Comparison of ENCODE assay signal across 25 mouse cellular contexts in genomic region chr19:10759525-10759924, GRCm38 (mm10). TPM values are rescaled to one million over a fixed set of nuclear protein-coding genes. Genes with fewer than 3 reads are reported as not detected.
DNase-seq lines count a peak whose midpoint lies in the region; ATAC-seq and TF ChIP-seq lines count a peak whose summit lies in the region.
"Had no signal": no experiment of that assay in that cellular context is flagged by ENCODE, and none has a peak within 500 bp of the region (broad histone marks: within the 10 kb centered on the region; RNA-seq: fewer than 3 reads in every experiment).

No protein-coding gene starts in this region.

- no peak for TF ChIP-seq CTCF in heart, adult 2 months (IDR thresholded peaks at IDR 0.05)

- H3K4me2 ChIP-seq in heart, embryonic 16.5 days (ENCODE audit: low read depth, low read length) = no peak overlapping the region
- H3K4me2 ChIP-seq in heart, embryonic 11.5 days = no peak overlapping the region
- H3K4me2 ChIP-seq in lung, embryonic 16.5 days (ENCODE audit: low read depth, low read length) = no peak overlapping the region
- H3K4me2 ChIP-seq: embryonic facial prominence, embryonic 15.5 days; forebrain, embryonic 12.5 days; heart, embryonic 12.5 days; hindbrain, embryonic 12.5 days; intestine, embryonic 15.5 days; limb, embryonic 15.5 days; liver, embryonic 13.5 days; midbrain, embryonic 13.5 days had no signal

- H3K9me3 ChIP-seq in heart, embryonic 16.5 days (replicated peaks; ENCODE audit: control insufficient read depth, low read length) = no peaks in the 10 kb centered on the region
- no peaks in the 10 kb centered on the region for H3K9me3 ChIP-seq in heart, embryonic 11.5 days (replicated peaks; ENCODE audit: control insufficient read depth, low read length)
- no peaks in the 10 kb centered on the region for H3K9me3 ChIP-seq in lung, embryonic 16.5 days (ENCODE audit: control insufficient read depth, low read length)
- H3K9me3 ChIP-seq: embryonic facial prominence, embryonic 10.5 days; embryonic facial prominence, embryonic 15.5 days; forebrain, embryonic 12.5 days; heart, embryonic 12.5 days; hindbrain, embryonic 12.5 days; intestine, embryonic 15.5 days; limb, embryonic 10.5 days; limb, embryonic 15.5 days; liver, embryonic 13.5 days; midbrain, embryonic 13.5 days had no signal

- no peak for DNase-seq in heart, adult 2 months
- no peak for DNase-seq in heart, postnatal 36 days
- no peak for DNase-seq in lung, postnatal 10 days
- DNase-seq in kidney, postnatal 10 days = no peak
- DNase-seq: adrenal gland, postnatal 25 days; kidney, adult 2 months; kidney, postnatal 4 days; liver, embryonic 13.5 days; lung, adult 2 months; thymus, adult 2 months had no signal

- H3K27ac ChIP-seq in heart, adult 2 months = peak overlapping the region; percentile 89
- H3K27ac ChIP-seq in heart, embryonic 16.5 days (ENCODE audit: low read length) = peak overlapping the region; percentile 89
- no peak overlapping the region for H3K27ac ChIP-seq in heart, embryonic 11.5 days (ENCODE audit: low read depth, low read length)
- peak overlapping the region; percentile 72 for H3K27ac ChIP-seq in lung, embryonic 16.5 days (ENCODE audit: low read length)
- H3K27ac ChIP-seq: embryonic facial prominence, embryonic 10.5 days; embryonic facial prominence, embryonic 15.5 days; forebrain, embryonic 12.5 days; hindbrain, embryonic 12.5 days; hindbrain, postnatal 0 days; intestine, embryonic 15.5 days; limb, embryonic 10.5 days; limb, embryonic 15.5 days; liver, embryonic 13.5 days; macrophage; midbrain, embryonic 13.5 days had no signal

- no peak overlapping the region for H3K4me3 ChIP-seq in heart, adult 2 months
- no peak overlapping the region for H3K4me3 ChIP-seq in heart, embryonic 16.5 days (ENCODE audit: low read length)
- H3K4me3 ChIP-seq in heart, embryonic 11.5 days (ENCODE audit: low read depth, low read length) = no peak overlapping the region
- no peak overlapping the region for H3K4me3 ChIP-seq in lung, embryonic 16.5 days (ENCODE audit: low read length)
- H3K4me3 ChIP-seq: embryonic facial prominence, embryonic 10.5 days; embryonic facial prominence, embryonic 15.5 days; forebrain, embryonic 12.5 days; heart, embryonic 12.5 days; hindbrain, embryonic 12.5 days; intestine, embryonic 15.5 days; limb, embryonic 10.5 days; limb, embryonic 15.5 days; liver, embryonic 13.5 days; midbrain, embryonic 13.5 days had no signal

- ATAC-seq in heart, embryonic 16.5 days (replicated peaks; ENCODE audit: extremely low read depth, insufficient read depth, low FRiP score) = no peak
- no peak for ATAC-seq in heart, embryonic 11.5 days (replicated peaks; ENCODE audit: insufficient number of reproducible peaks, low FRiP score, low TSS enrichment)
- ATAC-seq in lung, embryonic 16.5 days (ENCODE audit: low read depth) = no peak
- ATAC-seq: hindbrain, postnatal 0 days; intestine, embryonic 15.5 days; midbrain, embryonic 13.5 days had no signal

- H3K9ac ChIP-seq in heart, adult 2 months (ENCODE audit: low read depth, low read length) = no peak overlapping the region
- H3K9ac ChIP-seq in heart, embryonic 16.5 days (ENCODE audit: low read length) = no peak overlapping the region
- H3K9ac ChIP-seq in heart, embryonic 11.5 days (ENCODE audit: low read depth, low read length) = no peak overlapping the region
- no peak overlapping the region for H3K9ac ChIP-seq in lung, embryonic 16.5 days (ENCODE audit: low read length)
- H3K9ac ChIP-seq: embryonic facial prominence, embryonic 15.5 days; forebrain, embryonic 12.5 days; heart, embryonic 12.5 days; hindbrain, embryonic 12.5 days; intestine, embryonic 15.5 days; limb, embryonic 15.5 days; liver, embryonic 13.5 days; midbrain, embryonic 13.5 days had no signal

- H3K27me3 ChIP-seq in heart, adult 2 months (ENCODE audit: control insufficient read depth, insufficient read depth, low read length) = no peaks in the 10 kb centered on the region
- no peaks in the 10 kb centered on the region for H3K27me3 ChIP-seq in heart, embryonic 16.5 days (ENCODE audit: control insufficient read depth, insufficient read depth, low read length)
- H3K27me3 ChIP-seq in heart, embryonic 11.5 days (ENCODE audit: control insufficient read depth, insufficient read depth, low read length) = no peaks in the 10 kb centered on the region
- H3K27me3 ChIP-seq in lung, embryonic 16.5 days (ENCODE audit: control insufficient read depth, insufficient read depth, low read depth, low read length) = no peaks in the 10 kb centered on the region
- H3K27me3 ChIP-seq: embryonic facial prominence, embryonic 15.5 days; forebrain, embryonic 12.5 days; heart, embryonic 12.5 days; hindbrain, embryonic 12.5 days; intestine, embryonic 15.5 days; limb, embryonic 15.5 days; liver, embryonic 13.5 days; midbrain, embryonic 13.5 days had no signal

- intact Hi-C loops in heart, adult 2 months (cut with DNase I) = no loop called here
- intact Hi-C loops in heart, postnatal 36 days (cut with DNase I) = no loop called here

- no peak for TF ChIP-seq EP300 in heart, adult 2 months (IDR thresholded peaks at IDR 0.05; ENCODE audit: insufficient read depth, low read depth, low read length)

- peaks cover 12% of the 10 kb centered on the region for H3K4me1 ChIP-seq in heart, adult 2 months (ENCODE audit: control insufficient read depth, insufficient read depth, low read length)
- peaks cover 28% of the 10 kb centered on the region for H3K4me1 ChIP-seq in heart, embryonic 16.5 days (ENCODE audit: control insufficient read depth, insufficient read depth, low read length)
- H3K4me1 ChIP-seq in heart, embryonic 11.5 days (ENCODE audit: control insufficient read depth, insufficient read depth, low read length) = peaks cover 15% of the 10 kb centered on the region; the same call in 1 of the 2 replicates
- H3K4me1 ChIP-seq in lung, embryonic 16.5 days (replicated peaks; ENCODE audit: control insufficient read depth, insufficient read depth, low read length) = peaks cover 13% of the 10 kb centered on the region
- H3K4me1 ChIP-seq: limb, embryonic 10.5 days; liver, embryonic 13.5 days; midbrain, embryonic 13.5 days had no signal

- no peaks in the 10 kb centered on the region for H3K79me2 ChIP-seq in heart, adult 2 months (replicated peaks; ENCODE audit: control insufficient read depth, insufficient read depth, low read length)

- no peak for TF ChIP-seq POLR2A in heart, adult 2 months (IDR thresholded peaks at IDR 0.05; ENCODE audit: insufficient read depth, low read depth, low read length)

- H3K36me3 ChIP-seq in heart, adult 2 months (ENCODE audit: control insufficient read depth, insufficient read depth, low read length) = no peaks in the 10 kb centered on the region; the same call in 1 of the 2 replicates
- H3K36me3 ChIP-seq in heart, embryonic 16.5 days (ENCODE audit: control insufficient read depth, insufficient read depth) = no peaks in the 10 kb centered on the region
- H3K36me3 ChIP-seq in heart, embryonic 11.5 days (ENCODE audit: control insufficient read depth, insufficient read depth, low read length) = no peaks in the 10 kb centered on the region
- H3K36me3 ChIP-seq in lung, embryonic 16.5 days (ENCODE audit: control insufficient read depth, insufficient read depth, low read length) = no peaks in the 10 kb centered on the region
- H3K36me3 ChIP-seq: embryonic facial prominence, embryonic 10.5 days; embryonic facial prominence, embryonic 15.5 days; forebrain, embryonic 12.5 days; heart, embryonic 12.5 days; hindbrain, embryonic 12.5 days; intestine, embryonic 15.5 days; limb, embryonic 10.5 days; limb, embryonic 15.5 days; liver, embryonic 13.5 days; midbrain, embryonic 13.5 days had no signal

RNA-seq across cellular contexts. Expression of gene Cd5, which starts 20.7 kb away (rescaled TPM):
- total RNA-seq in heart, adult 2 months (2021) = under 1 TPM; 0.11 to 0.26 TPM
- 0.35 and 0.80 TPM in 2 replicates for polyA plus RNA-seq in heart, adult 2 months (2012; rRNA removed)
- total RNA-seq in heart, postnatal 36 days (2021) = under 1 TPM; 0.14 to 0.28 TPM
- polyA plus RNA-seq in heart, embryonic 16.5 days (2015; fragmentation: Nextera tagmentation; extraction: Ambion mirVana) = 1.6 and 3.0 TPM in 2 replicates
- polyA plus RNA-seq in heart, embryonic 11.5 days (2014; fragmentation: Nextera tagmentation; extraction: Ambion mirVana) = 0.39 and 0.72 TPM in 2 replicates
- 0.87 and 1.1 TPM in 2 replicates for polyA plus RNA-seq in lung, embryonic 16.5 days (2015; fragmentation: Nextera tagmentation; extraction: Ambion mirVana)
- total RNA-seq: gastrocnemius, postnatal 14 days had no signal
- polyA plus RNA-seq: forebrain, embryonic 12.5 days; liver, embryonic 13.5 days had no signal
